Mouse (Mus musculus): Measurements from ENCODE around the gene Ak5. TPM values are rescaled to one million over a fixed set of nuclear protein-coding genes. Genes with fewer than 3 reads are reported as not detected.
"Not testable (repeated sequence)": the region's sequence is repeated elsewhere in the genome, so short reads cannot be mapped to it uniquely, and the experiment has no call there.

Ak5 gene
- polyA plus RNA-seq, 1 experiment from 2014 or later: 3.2 TPM

GRCm38 (mm10) chr3:152458875-152459274 is 209.3 kb downstream of the Ak5 start:
- not testable (repeated sequence) for H3K27me3 ChIP-seq (replicated peaks; ENCODE audit: control insufficient read depth, insufficient read depth, low read length); ATAC-seq (replicated peaks; ENCODE audit: low FRiP score, low TSS enrichment, low read depth); H3K9ac ChIP-seq (ENCODE audit: low read length); DNase-seq (ENCODE audit: low spot score); H3K9me3 ChIP-seq (ENCODE audit: control insufficient read depth, low read length); H3K4me1 ChIP-seq (replicated peaks; ENCODE audit: control insufficient read depth, insufficient read depth, low read length); H3K4me2 ChIP-seq (ENCODE audit: low read length); H3K4me3 ChIP-seq (ENCODE audit: low read depth, low read length); H3K27ac ChIP-seq (ENCODE audit: low read depth)
- H3K36me3 ChIP-seq (ENCODE audit: control insufficient read depth, insufficient read depth, low read length): peaks cover 68% of the 10 kb centered on the region
- WGBS: 87% methylated on average over 4 of the region's 4 CpGs

GRCm38 (mm10) chr3:152457308-152458035 is 210.7 kb downstream of the Ak5 start:
- H3K4me2 ChIP-seq (ENCODE audit: low read length): no peak overlapping the region
- H3K36me3 ChIP-seq (ENCODE audit: control insufficient read depth, insufficient read depth, low read length): peaks cover 70% of the 10 kb centered on the region
- WGBS: 94% methylated on average over 2 of the region's 2 CpGs
- H3K27ac ChIP-seq (ENCODE audit: low read depth): no peak overlapping the region
- no peaks in the 10 kb centered on the region; the same call in 1 of the 2 replicates for H3K4me1 ChIP-seq (replicated peaks; ENCODE audit: control insufficient read depth, insufficient read depth, low read length)
- no peak for DNase-seq (ENCODE audit: low spot score)
- no peak overlapping the region for H3K4me3 ChIP-seq (ENCODE audit: low read depth, low read length)
- ATAC-seq (replicated peaks; ENCODE audit: low FRiP score, low TSS enrichment, low read depth): no peak
- no peaks in the 10 kb centered on the region for H3K9me3 ChIP-seq (ENCODE audit: control insufficient read depth, low read length)
- no peak overlapping the region for H3K9ac ChIP-seq (ENCODE audit: low read length)
- no peaks in the 10 kb centered on the region for H3K27me3 ChIP-seq (replicated peaks; ENCODE audit: control insufficient read depth, insufficient read depth, low read length)

- Histone ChIP-seq H3K4me1 (replicated peaks; ENCODE audit: control insufficient read depth, insufficient read depth, low read length) (no peaks in the 10 kb centered on the region), H3K9ac (ENCODE audit: low read length) (no peak overlapping the region), H3K4me2 (ENCODE audit: low read length) (no peak overlapping the region), H3K36me3 (ENCODE audit: control insufficient read depth, insufficient read depth, low read length) (peaks cover 90% of the 10 kb centered on the region), H3K27ac (ENCODE audit: low read depth) (no peak overlapping the region), H3K27me3 (replicated peaks; ENCODE audit: control insufficient read depth, insufficient read depth, low read length) (no peaks in the 10 kb centered on the region), H3K4me3 (ENCODE audit: low read depth, low read length) (no peak overlapping the region), H3K9me3 (ENCODE audit: control insufficient read depth, low read length) (no peaks in the 10 kb centered on the region)
- WGBS: 94% methylated on average over 3 of the region's 4 CpGs
- DNase-seq (ENCODE audit: low spot score) (no peak), ATAC-seq (replicated peaks; ENCODE audit: low FRiP score, low TSS enrichment, low read depth) (no peak)
These were observed 215.0 kb downstream of the Ak5 start for GRCm38 (mm10) chr3:152453163-152453562.

GRCm38 (mm10) chr3:152446966-152447365 is 221.2 kb downstream of the Ak5 start:
- no peak for DNase-seq (ENCODE audit: low spot score)

GRCm38 (mm10) chr3:152444114-152444513 is 224.0 kb downstream of the Ak5 start:
- no peak overlapping the region for H3K27ac ChIP-seq (ENCODE audit: low read depth)
- WGBS: 85% methylated on average over 3 of the region's 3 CpGs
- H3K27me3 ChIP-seq (replicated peaks; ENCODE audit: control insufficient read depth, insufficient read depth, low read length): no peaks in the 10 kb centered on the region
- H3K4me2 ChIP-seq (ENCODE audit: low read length): no peak overlapping the region
- H3K36me3 ChIP-seq (ENCODE audit: control insufficient read depth, insufficient read depth, low read length): peaks cover 19% of the 10 kb centered on the region
- no peaks in the 10 kb centered on the region for H3K4me1 ChIP-seq (replicated peaks; ENCODE audit: control insufficient read depth, insufficient read depth, low read length)
- ATAC-seq (replicated peaks; ENCODE audit: low FRiP score, low TSS enrichment, low read depth) (no peak), DNase-seq (ENCODE audit: low spot score) (no peak)
- no peak overlapping the region for H3K4me3 ChIP-seq (ENCODE audit: low read depth, low read length)
- no peaks in the 10 kb centered on the region for H3K9me3 ChIP-seq (ENCODE audit: control insufficient read depth, low read length)
- H3K9ac ChIP-seq (ENCODE audit: low read length): no peak overlapping the region

More at GRCm38 (mm10) chr3:152446966-152447365, 221.2 kb downstream of the Ak5 start:
- Histone ChIP-seq H3K9me3 (ENCODE audit: control insufficient read depth, low read length) (no peaks in the 10 kb centered on the region), H3K27ac (ENCODE audit: low read depth) (no peak overlapping the region), H3K27me3 (replicated peaks; ENCODE audit: control insufficient read depth, insufficient read depth, low read length) (no peaks in the 10 kb centered on the region), H3K4me2 (ENCODE audit: low read length) (no peak overlapping the region), H3K4me3 (ENCODE audit: low read depth, low read length) (no peak overlapping the region), H3K4me1 (replicated peaks; ENCODE audit: control insufficient read depth, insufficient read depth, low read length) (no peaks in the 10 kb centered on the region), H3K36me3 (ENCODE audit: control insufficient read depth, insufficient read depth, low read length) (peaks cover 40% of the 10 kb centered on the region), H3K9ac (ENCODE audit: low read length) (no peak overlapping the region)
- no peak for ATAC-seq (replicated peaks; ENCODE audit: low FRiP score, low TSS enrichment, low read depth)
- 81% methylated on average over 1 of the region's 1 CpGs for WGBS

GRCm38 (mm10) chr3:152442795-152443194 is 225.4 kb downstream of the Ak5 start:
- no peaks in the 10 kb centered on the region for H3K9me3 ChIP-seq (ENCODE audit: control insufficient read depth, low read length)
- WGBS: 89% methylated on average over 4 of the region's 4 CpGs
- no peaks in the 10 kb centered on the region for H3K4me1 ChIP-seq (replicated peaks; ENCODE audit: control insufficient read depth, insufficient read depth, low read length)
- DNase-seq (ENCODE audit: low spot score): no peak
- H3K4me2 ChIP-seq (ENCODE audit: low read length): no peak overlapping the region
- H3K27ac ChIP-seq (ENCODE audit: low read depth): no peak overlapping the region
- H3K27me3 ChIP-seq (replicated peaks; ENCODE audit: control insufficient read depth, insufficient read depth, low read length): no peaks in the 10 kb centered on the region
- no peak for ATAC-seq (replicated peaks; ENCODE audit: low FRiP score, low TSS enrichment, low read depth)
- H3K4me3 ChIP-seq (ENCODE audit: low read depth, low read length): no peak overlapping the region
- no peak overlapping the region for H3K9ac ChIP-seq (ENCODE audit: low read length)
- peaks cover 18% of the 10 kb centered on the region; the same call in 1 of the 2 replicates for H3K36me3 ChIP-seq (ENCODE audit: control insufficient read depth, insufficient read depth, low read length)

GRCm38 (mm10) chr3:152438068-152438467 is 230.1 kb downstream of the Ak5 start:
- Histone ChIP-seq H3K4me2 (ENCODE audit: low read length) (no peak overlapping the region), H3K27ac (ENCODE audit: low read depth) (no peak overlapping the region), H3K9ac (ENCODE audit: low read length) (no peak overlapping the region), H3K4me1 (replicated peaks; ENCODE audit: control insufficient read depth, insufficient read depth, low read length) (no peaks in the 10 kb centered on the region), H3K36me3 (ENCODE audit: control insufficient read depth, insufficient read depth, low read length) (peaks cover 15% of the 10 kb centered on the region; the same call in 1 of the 2 replicates), H3K4me3 (ENCODE audit: low read depth, low read length) (no peak overlapping the region), H3K27me3 (replicated peaks; ENCODE audit: control insufficient read depth, insufficient read depth, low read length) (no peaks in the 10 kb centered on the region), H3K9me3 (ENCODE audit: control insufficient read depth, low read length) (no peaks in the 10 kb centered on the region)
- no peak for ATAC-seq (replicated peaks; ENCODE audit: low FRiP score, low TSS enrichment, low read depth)
- no peak for DNase-seq (ENCODE audit: low spot score)
- WGBS: 97% methylated on average over 7 of the region's 7 CpGs

GRCm38 (mm10) chr3:152435590-152435989 is 232.6 kb downstream of the Ak5 start:
- Histone ChIP-seq H3K9ac (ENCODE audit: low read length) (no peak overlapping the region), H3K27ac (ENCODE audit: low read depth) (no peak overlapping the region), H3K4me2 (ENCODE audit: low read length) (no peak overlapping the region), H3K27me3 (replicated peaks; ENCODE audit: control insufficient read depth, insufficient read depth, low read length) (no peaks in the 10 kb centered on the region), H3K4me1 (replicated peaks; ENCODE audit: control insufficient read depth, insufficient read depth, low read length) (no peaks in the 10 kb centered on the region), H3K36me3 (ENCODE audit: control insufficient read depth, insufficient read depth, low read length) (peaks cover 11% of the 10 kb centered on the region; the same call in 1 of the 2 replicates), H3K9me3 (ENCODE audit: control insufficient read depth, low read length) (no peaks in the 10 kb centered on the region), H3K4me3 (ENCODE audit: low read depth, low read length) (no peak overlapping the region)
- ATAC-seq (replicated peaks; ENCODE audit: low FRiP score, low TSS enrichment, low read depth) (no peak), DNase-seq (ENCODE audit: low spot score) (no peak)

- no peak overlapping the region for H3K27ac ChIP-seq (ENCODE audit: low read depth)
These were observed 235.5 kb downstream of the Ak5 start for GRCm38 (mm10) chr3:152432677-152433076.

More at GRCm38 (mm10) chr3:152432677-152433076, 235.5 kb downstream of the Ak5 start:
- no peak overlapping the region for H3K4me3 ChIP-seq (ENCODE audit: low read depth, low read length)
- DNase-seq (ENCODE audit: low spot score): no peak
- H3K9ac ChIP-seq (ENCODE audit: low read length): no peak overlapping the region
- 96% methylated on average over 7 of the region's 7 CpGs for WGBS
- ATAC-seq (replicated peaks; ENCODE audit: low FRiP score, low TSS enrichment, low read depth): no peak
- H3K27me3 ChIP-seq (replicated peaks; ENCODE audit: control insufficient read depth, insufficient read depth, low read length): no peaks in the 10 kb centered on the region
- H3K9me3 ChIP-seq (ENCODE audit: control insufficient read depth, low read length): no peaks in the 10 kb centered on the region
- peaks cover 28% of the 10 kb centered on the region for H3K36me3 ChIP-seq (ENCODE audit: control insufficient read depth, insufficient read depth, low read length)
- H3K4me2 ChIP-seq (ENCODE audit: low read length): no peak overlapping the region
- H3K4me1 ChIP-seq (replicated peaks; ENCODE audit: control insufficient read depth, insufficient read depth, low read length): no peaks in the 10 kb centered on the region
